Mouse (Mus musculus) kidney, adult 8-10 months (tissue): ENCODE data around the gene Mcf2.

ENCODE experiments used
- DNase-seq, 2 experiments: peaks; one replicate each; pipeline ENCODE4 v3.0.0; 2022

Gene Mcf2

DNA sequence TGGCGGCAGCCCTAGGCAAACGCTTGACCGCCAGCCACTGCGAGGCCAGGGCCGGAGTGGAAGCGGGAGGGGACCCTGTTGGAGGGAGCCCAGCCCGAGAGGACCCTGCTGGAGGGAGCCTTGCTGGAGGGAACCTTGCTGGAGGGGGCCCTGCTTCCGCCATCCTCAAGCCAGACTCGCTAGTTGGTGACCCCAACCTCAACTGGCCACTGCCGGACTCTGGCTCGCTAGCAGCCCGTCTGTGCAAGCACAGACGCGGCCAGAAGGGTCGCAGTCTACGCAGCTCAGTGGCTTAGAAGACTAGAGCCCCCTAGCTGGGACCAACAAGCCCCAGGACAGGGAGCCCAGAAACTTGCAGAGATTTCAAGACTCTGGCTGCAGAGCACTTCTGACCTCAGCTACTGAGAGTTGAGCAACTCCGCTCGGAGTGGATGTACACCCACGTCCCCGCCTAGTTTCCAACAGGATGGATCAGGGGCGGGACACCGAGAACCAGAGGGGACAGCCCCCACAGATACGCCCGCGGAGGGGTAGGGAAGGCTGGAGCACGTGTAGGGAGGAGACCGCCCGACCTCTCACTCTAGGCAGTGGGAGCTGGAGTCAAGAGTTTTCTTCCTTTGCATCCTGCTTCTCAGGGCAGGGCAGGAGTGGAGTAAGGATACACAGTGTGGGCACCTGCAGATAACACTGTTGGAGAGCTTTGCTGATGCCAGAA lies at the start of gene Mcf2:
Gene Mcf2, minus strand, starts transcription at position 346 of the 715 bp plus-strand sequence.
- DNase-seq = no peak

DNA sequence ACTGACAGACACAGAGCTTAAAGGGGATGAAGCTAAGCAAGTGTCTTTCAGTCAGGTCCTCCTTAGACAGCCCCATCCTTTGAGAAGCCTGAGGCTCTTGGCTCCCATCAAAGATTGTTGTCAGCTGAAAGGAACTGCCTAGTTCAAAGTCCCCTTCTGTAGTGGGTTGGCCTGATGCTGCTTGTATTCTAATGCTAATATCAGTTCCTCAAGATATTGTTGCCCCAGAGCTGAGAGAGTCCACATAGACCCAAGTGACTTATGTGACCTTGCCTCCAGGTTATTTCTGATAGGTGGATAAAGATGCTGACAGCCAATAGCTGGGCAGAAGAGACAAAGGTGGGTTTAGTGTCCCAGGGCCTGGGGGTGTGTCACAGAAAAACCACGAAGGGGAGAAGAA lies 8.8 kb upstream of the Mcf2 start:
- DNase-seq = no peak

DNA sequence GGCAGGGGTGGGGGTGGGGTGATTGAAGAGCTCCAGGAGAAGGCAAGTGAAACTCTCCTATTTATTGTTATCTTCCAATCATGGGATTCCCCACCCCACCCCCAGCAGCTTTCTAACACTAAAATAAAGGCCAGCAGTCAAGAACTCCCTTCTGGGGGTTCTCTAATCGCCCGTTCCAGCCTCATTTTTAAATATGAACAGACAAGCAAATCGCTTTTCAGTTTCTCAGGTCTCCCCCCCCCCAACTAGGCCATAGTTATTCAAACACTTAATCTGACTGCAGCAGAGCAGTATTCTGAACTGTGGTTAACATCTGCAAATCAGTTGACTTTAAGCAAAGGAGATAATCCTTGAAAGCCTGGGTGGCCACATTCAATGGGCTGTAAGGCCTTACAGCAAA lies 3.7 kb upstream of the Mcf2 start:
- DNase-seq = no peak

DNA sequence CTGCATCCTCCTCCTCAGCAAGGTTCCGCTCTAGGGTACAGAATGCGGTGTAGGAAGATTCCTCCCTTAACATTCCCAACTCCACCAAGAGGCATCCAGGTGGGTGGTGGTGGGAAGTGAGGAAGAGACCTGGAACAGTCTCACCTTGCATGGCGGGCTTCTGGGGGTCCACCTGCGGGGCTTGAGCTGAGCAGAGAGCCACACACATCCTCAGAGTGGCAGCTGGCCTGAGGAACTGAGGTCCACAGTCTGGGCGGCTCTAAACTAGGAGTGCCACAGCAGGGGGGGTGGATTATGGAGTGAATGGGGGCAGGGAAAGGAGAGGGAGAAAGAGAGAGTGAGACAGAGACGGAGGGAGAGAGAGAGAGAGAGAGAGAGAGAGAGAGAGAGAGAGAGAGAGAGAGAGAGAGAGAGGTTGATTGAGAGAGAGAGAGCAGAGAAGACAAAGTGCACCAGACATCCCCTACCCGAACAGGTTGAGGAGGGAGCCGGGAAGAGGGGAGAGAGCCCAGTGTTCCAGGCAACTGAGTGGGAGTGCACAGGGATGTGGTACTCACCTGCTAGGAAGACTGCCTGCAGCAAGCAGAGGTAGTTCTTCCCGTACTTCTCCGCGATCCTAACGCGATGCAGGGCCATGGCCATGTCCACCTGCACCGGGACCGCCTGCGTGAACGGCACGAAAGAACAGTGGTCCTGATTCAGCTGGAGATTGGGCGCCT lies 705 bp downstream of the Mcf2 start:
- no peak for DNase-seq

DNA sequence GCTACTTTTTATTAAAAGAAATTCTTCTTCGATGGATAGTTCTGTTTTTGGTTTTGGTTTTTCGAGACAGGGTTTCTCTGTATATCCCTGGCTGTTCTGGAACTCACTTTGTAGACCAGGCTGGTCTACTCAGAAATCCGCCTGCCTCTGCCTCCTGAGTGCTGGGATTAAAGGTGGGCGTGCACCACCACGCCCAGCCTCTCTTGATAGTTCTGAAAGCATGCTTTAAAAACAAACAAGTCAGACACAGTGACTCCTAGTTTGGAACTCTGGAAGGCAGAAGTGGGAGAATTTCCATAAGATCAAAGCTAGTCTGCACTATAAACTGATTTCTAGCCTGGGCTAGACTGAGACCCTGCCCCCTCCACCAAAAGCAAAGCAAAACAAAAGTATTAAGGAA lies 8.8 kb downstream of the Mcf2 start:
- DNase-seq = no peak

DNA sequence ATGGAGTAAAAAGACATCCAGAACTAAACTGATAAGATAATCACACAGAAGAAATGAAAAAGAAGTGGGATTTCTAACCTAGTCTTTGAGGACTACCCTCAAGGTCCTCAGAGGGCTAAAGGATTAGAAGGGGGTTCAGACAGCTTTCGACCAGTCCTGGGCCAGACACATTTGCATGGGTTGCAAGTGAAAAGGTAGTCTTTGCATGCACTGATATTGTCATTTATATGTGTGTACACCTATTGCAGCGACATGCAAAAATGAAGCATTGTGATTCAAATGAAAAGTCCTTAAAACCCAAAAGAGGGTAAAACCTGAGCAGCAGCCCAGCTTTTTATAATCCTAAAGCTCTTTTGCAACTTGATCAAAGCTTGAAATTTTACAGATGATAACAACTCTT lies 9.4 kb downstream of the Mcf2 start:
- no peak for DNase-seq

DNA sequence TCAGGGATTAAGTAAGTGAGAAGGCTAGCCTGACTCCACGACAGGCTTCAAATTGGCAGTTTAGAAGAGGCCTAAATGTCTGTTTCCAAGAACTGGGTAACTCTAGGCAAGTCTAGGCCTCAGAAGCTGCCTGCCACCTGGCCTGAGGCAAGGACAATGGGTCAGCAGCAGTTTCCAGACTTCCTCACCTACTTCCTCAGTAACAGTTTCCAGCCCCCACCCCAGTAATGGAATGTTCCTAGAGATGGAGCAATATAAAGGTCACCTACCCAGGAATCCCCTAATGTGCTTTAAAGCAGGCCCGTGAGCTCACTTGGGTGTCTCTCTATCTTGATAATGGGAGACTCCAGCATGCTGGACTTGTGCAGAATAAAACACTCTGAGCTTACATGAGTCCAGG lies 10.1 kb downstream of the Mcf2 start:
- no peak for DNase-seq

DNA sequence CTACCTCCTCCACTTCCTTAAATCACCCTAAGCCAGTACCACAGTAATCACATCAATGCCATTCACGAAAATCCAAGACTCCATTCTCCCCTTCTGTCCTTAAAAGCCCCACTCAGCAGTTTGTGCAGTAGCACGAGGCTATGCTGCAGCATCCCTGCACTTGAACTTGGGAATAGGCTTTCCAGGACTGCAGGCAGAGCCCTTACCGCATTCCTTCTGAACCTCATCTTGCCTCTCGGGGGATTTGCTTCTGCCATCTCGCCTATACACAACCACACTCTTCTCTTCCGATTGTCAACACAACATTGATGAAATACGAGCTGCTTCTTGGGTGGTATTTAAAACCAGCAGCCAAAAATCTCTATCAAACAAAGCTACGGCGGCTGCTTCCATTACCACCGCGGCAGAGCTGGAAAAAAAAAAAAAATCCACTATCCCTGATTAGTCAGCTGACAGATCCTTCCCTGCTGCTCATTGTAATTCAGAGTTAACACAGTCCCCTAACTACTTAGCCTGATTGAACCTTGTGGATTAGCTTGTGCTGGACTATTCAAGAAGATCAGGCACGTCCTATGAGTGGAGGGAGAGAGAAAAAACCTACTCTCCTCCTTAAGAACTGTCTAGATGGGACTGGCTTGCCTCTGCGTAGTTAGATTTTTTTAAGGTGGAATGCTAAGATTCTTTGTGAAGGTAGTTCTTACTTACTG lies 31.5 kb downstream of the Mcf2 start:
- no peak for DNase-seq

DNA sequence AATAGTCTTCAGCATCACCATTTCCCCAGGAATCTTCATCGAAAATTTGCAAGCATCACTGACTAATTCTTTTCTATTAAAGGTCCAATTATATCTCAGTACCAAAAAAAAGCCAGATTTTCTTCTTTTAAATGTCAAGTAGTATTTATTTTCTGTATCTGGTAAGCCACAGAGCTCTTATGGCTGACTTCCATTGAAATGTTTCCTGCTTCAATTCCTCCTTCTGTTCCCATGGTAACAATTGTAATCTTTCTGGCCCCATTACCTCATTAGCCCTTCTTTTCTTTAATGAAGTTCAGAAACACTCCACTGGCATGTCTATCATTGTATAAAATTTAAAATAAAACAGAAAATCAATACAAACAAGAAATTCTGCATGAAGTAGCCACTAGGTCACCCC lies 103.5 kb downstream of the Mcf2 start:
- DNase-seq = no peak

DNA sequence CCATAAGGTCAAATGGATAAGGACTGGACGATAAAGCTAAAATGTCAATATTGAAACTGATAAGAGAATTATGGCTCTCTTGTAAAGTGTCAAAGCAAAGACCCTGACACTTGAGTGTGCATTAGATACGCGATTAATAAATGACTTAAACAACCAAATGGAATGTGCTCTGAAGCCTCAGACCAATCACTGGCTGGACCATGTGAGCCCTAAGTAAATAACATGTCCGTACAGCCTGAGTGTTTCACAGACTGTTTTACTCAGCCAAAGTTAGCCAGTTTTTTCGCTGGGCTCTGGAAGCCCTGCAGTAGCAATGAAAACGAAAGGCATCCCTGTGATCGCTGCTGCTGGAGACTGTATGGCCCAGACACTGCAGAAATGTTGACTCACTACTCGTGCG lies 123.7 kb downstream of the Mcf2 start:
- no peak for DNase-seq

DNA sequence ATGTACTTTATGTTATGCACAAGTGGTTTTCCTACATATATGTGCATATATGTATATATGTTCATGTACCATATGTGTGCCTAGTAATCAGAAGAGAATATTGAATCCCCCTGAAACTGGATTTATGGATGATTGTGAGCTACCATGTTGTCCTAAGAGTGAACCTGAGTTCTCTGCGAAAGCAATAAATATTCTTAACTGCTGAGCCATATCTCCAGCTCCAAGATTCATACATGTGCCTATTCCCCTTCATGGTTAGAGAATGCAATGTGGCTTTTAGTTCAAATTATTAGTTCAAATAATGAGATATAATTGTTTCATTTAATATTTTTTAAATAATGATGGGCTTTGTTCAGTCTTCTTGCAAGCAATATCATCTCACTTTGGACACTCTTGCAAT lies 124.1 kb downstream of the Mcf2 start:
- no peak for DNase-seq

DNA sequence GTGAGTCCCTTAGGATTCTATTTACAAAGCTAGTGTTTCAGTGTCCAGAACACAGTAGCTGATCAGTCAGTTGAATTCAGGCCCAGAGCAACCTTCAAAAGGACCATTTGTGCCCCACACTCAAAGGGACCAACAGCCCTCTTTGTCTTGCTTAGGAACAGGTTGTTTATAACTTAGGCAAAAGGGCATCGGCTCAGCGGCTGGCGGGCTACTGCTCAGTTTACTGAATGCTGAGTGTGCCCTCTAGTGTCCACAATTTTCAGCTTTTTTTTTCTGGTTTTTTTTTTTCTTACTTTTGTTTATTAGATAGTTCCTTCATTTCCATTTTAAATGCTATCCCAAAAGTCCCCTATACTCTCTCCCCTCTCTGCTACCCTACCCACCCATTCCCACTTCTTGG lies 152.2 kb downstream of the Mcf2 start:
- DNase-seq = peak; percentile 2 to 7

DNA sequence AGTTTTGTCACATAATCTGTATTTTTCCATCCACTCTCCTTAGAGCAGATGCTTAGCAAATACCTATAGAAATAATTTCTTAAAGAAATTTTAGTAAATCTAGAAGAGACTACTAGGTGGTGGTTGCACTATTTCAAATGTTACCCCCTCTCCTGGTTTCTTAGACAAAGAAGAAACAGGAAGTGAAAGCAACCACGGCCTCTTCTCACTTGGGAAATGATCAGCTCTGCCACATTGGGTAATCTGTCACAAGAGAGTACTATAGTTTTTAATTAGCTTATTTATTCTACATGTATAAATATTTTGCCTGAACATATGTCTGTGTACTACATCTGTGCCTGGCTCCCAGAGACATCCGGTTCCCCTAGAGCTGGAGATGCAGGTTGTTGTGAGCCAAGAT lies 157.3 kb downstream of the Mcf2 start:
- no peak for DNase-seq

DNA sequence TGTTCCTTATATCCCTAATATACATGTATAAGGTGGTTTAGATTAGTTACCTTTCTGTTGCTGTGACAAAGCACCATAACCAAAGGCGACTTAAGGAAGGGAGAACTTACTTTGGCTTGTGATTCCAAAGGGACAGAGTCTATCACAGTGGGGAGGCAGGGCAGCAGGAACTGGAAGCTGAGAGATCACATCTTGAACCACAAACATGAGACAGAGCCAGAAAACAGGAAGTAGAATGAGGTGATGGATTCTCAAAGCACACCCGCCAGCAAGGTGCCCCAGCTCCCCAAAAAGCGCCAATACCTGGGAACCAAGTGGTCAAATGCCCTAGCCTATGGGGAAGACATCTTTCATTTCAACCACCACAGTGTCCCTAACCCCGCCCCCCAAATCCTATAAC lies 157.9 kb downstream of the Mcf2 start:
- no peak for DNase-seq

DNA sequence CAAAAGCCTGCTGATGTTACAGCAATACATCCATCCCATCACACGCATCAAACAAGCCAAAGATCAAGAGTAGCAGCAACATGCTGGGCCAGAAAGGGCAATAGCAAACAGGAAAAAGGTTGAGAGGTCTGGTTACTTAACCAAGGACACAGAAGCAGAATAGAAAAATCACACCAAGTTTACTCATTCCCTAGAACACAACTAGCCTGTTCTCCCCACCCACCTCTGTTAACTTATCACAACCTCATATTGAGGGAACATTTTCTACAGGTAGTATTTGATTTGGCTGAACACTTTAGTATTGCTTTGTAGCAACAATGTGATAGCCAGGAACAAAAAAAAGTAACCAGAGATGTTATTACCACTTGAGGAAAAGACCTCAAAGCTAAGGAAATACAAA lies 164.3 kb downstream of the Mcf2 start:
- no peak for DNase-seq

DNA sequence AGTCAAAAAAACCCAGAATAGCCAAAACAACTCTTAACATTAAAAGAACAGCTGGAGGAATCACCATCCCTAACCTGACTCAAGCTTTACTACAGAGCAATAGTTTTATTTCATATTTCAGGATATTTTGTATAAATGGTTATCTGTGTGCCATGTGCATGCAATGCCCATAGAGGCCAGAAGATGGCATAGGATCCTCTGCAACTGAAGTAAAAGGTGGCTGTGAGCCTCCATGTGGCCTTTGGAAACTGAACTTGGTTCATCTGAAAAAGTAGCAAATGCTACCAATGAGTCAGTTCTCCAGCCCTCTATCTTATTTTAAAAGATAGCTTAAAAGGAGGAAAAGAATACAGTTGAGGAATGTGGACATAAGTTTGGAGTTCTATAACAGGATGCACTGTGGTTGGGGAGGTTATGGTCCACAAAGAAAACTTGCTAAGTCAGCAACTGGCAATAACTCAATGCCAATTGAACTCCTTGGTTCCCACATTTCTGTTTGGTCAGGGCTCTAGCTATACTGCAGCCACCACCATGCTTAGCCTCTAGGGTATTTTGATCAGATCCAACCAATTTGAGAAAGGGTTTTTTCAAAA lies 165.7 kb downstream of the Mcf2 start:
- DNase-seq = peak; percentile 7 to 28
